Mouse (Mus musculus): ENCODE measurements around the gene Nat8f2.
"Not testable (repeated sequence)": the region's sequence is repeated elsewhere in the genome, so short reads cannot be mapped to it uniquely, and the experiment has no call there.

DNA sequence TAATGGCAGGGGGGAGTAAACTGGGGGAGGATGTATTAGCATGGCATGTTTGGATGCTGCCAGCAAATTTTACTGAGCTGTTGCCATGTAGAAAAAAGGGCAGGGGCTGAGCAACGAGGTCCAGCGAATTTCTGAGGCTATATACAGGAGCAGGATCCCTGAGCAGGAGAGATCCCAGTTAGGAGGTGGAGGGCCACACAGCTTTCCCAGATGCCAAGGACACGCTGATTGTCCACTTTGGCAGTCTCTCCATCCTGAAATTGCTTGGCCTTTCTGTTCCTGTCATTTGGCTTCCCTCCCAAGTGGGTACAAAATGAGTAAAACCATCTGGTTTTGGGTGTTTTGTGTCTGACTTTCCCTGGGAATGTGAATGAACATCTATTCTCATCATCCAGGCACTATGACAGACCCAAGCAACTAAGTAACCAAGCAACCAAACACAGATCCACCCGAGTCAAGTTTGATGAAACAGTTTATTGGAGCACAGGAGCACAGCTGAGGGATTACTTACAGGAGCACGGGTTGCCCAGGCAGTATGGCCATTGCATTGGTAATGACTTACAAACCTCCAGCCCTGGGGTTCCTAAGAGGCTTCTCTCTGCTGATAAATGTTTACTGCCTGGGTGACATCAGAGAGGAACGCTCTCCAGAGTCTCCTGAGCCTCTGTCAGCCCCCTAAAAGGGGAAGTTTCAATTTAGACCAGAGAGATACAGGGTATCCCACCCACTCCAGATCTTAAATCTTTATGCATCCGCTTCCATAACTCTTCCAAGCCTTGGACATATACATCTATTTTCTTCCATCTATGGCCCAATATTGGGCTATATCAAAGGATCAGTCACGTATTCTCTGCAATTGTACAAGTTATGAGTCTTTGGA, 29.9 kb upstream of the Nat8f2 start:
- TF ChIP-seq CTCF (IDR thresholded peaks at IDR 0.05; ENCODE audit: low read depth, low read length); POLR2A (IDR thresholded peaks at IDR 0.05; ENCODE audit: extremely low read depth, insufficient read depth, low read length): not testable (repeated sequence)

All from liver, adult 2 months (tissue).